Mouse (Mus musculus): ENCODE data around the gene Cdk2ap1. TPM values are rescaled to one million over a fixed set of nuclear protein-coding genes. Genes with fewer than 3 reads are reported as not detected.
"Not testable (repeated sequence)": the region's sequence is repeated elsewhere in the genome, so short reads cannot be mapped to it uniquely, and the experiment has no call there.

Cdk2ap1 gene
- total RNA-seq (2021), result 100 to 1,000 TPM; 142 to 166 TPM
- long read RNA-seq, experiment 1, transcript Cdk2ap1-201 (4 exons, 1,315 nt), result major isoform, 201 of 205 reads
- long read RNA-seq, experiment 1, partial matches to known transcripts, result 2 of 205 reads
- long read RNA-seq, experiment 1, other reads (novel, unspliced or antisense), result 1 of 205 reads
- long read RNA-seq, experiment 2, transcript Cdk2ap1-201 (4 exons, 1,315 nt), result major isoform, 147 of 149 reads
- long read RNA-seq, experiment 2, partial matches to known transcripts, result 0 of 149 reads
- long read RNA-seq, experiment 2, other reads (novel, unspliced or antisense), result 1 of 149 reads

- intact Hi-C loops (cut with DNase I); DNase-seq: not testable (repeated sequence)
These were observed at the start of gene Cdk2ap1 for GRCm38 (mm10) chr5:124362982-124363381. Cdk2ap1 (minus strand) TSS chr5:124363082.

GRCm38 (mm10) chr5:124412163-124412562 lies 49.3 kb upstream of the Cdk2ap1 start:
- no peak for DNase-seq
- intact Hi-C loops (cut with DNase I), result no loop called here

GRCm38 (mm10) chr5:124410808-124411207 lies 47.9 kb upstream of the Cdk2ap1 start:
- no peak for DNase-seq
- intact Hi-C loops (cut with DNase I), result no loop called here

- no peak for DNase-seq
- intact Hi-C loops (cut with DNase I), result no loop called here
These were observed 30.8 kb upstream of the Cdk2ap1 start for GRCm38 (mm10) chr5:124393726-124394125.

GRCm38 (mm10) chr5:124392412-124392811 lies 29.5 kb upstream of the Cdk2ap1 start:
- DNase-seq, result no peak
- intact Hi-C loops (cut with DNase I), result no loop called here

GRCm38 (mm10) chr5:124387932-124388331 lies 25.1 kb upstream of the Cdk2ap1 start:
- intact Hi-C loops (cut with DNase I), result no loop called here
- DNase-seq, result peak in 1 of 2 experiments; percentile 7

- intact Hi-C loops (cut with DNase I), result no loop called here
- DNase-seq, result no peak
These were observed 17.2 kb upstream of the Cdk2ap1 start for GRCm38 (mm10) chr5:124380121-124380520.

GRCm38 (mm10) chr5:124377149-124377548 lies 14.3 kb upstream of the Cdk2ap1 start:
- DNase-seq, result no peak
- intact Hi-C loops (cut with DNase I), result no loop called here

- intact Hi-C loops (cut with DNase I), result no loop called here
- no peak for DNase-seq
These were observed 13.5 kb upstream of the Cdk2ap1 start for GRCm38 (mm10) chr5:124376401-124376800.

- intact Hi-C loops (cut with DNase I), result no loop called here
These were observed 11.4 kb upstream of the Cdk2ap1 start for GRCm38 (mm10) chr5:124374298-124374697.

GRCm38 (mm10) chr5:124366721-124367120 lies 3.8 kb upstream of the Cdk2ap1 start:
- no peak for DNase-seq
- intact Hi-C loops (cut with DNase I), result no loop called here

More at GRCm38 (mm10) chr5:124374298-124374697, 11.4 kb upstream of the Cdk2ap1 start:
- DNase-seq, result no peak

GRCm38 (mm10) chr5:124365754-124366153 lies 2.9 kb upstream of the Cdk2ap1 start:
- DNase-seq, result no peak
- intact Hi-C loops (cut with DNase I), result no loop called here

GRCm38 (mm10) chr5:124364173-124364918 lies 1.5 kb upstream of the Cdk2ap1 start:
- intact Hi-C loops (cut with DNase I), result no loop called here
- no peak for DNase-seq

- intact Hi-C loops (cut with DNase I), result no loop called here
- DNase-seq, result no peak
These were observed 3.2 kb downstream of the Cdk2ap1 start for GRCm38 (mm10) chr5:124359641-124360040.

- no peak for DNase-seq
- intact Hi-C loops (cut with DNase I), result no loop called here
These were observed 6.2 kb downstream of the Cdk2ap1 start for GRCm38 (mm10) chr5:124356695-124357094.

GRCm38 (mm10) chr5:124355425-124355959 lies 7.4 kb downstream of the Cdk2ap1 start:
- intact Hi-C loops (cut with DNase I), result no loop called here
- no peak for DNase-seq

- DNase-seq, result peak; percentile 40 to 58
- intact Hi-C loops (cut with DNase I), result no loop called here
These were observed 8.1 kb downstream of the Cdk2ap1 start for GRCm38 (mm10) chr5:124354574-124355424.

GRCm38 (mm10) chr5:124353726-124354547 lies 8.9 kb downstream of the Cdk2ap1 start:
- intact Hi-C loops (cut with DNase I), result loop anchor here (2.0 kb wide), 1 partner anchor 25 kb away; the partner anchor contains the start of gene 2810006K23Rik
- DNase-seq, result peak; percentile 75 to 78

- DNase-seq, result peak in 1 of 2 experiments; percentile 55
- intact Hi-C loops (cut with DNase I), result loop anchor here (2.0 kb wide), 1 partner anchor 24 kb away; the partner anchor contains the start of gene 2810006K23Rik
These were observed 9.7 kb downstream of the Cdk2ap1 start for GRCm38 (mm10) chr5:124353011-124353725.
